In the genomic region with DNA sequence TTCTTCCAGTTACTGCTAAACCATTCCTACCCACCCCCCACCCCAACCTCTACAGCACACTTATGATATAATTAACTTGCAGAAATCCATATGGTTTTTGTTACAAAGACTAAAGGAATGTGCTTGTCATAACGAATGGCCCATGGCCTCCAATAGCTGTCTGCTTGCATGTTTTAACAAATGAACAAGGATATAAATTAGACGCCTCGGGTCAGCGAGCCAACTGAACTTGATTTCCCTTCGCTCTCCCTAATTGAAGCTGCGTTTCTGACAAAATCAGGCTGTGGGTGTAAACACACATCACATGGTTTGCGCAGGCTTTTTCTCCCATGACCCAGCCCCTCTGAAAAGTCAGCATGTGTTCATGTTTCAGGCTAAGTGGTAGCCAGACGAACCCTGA, we compare ENCODE assay signal across 12 mouse cellular contexts.
DNase-seq lines count a peak whose midpoint lies in the region; ATAC-seq lines count a peak whose summit lies in the region.
"Had no signal": no experiment of that assay in that cellular context is flagged by ENCODE, and none has a peak within 500 bp of the region (broad histone marks: within the 10 kb centered on the region; RNA-seq: fewer than 3 reads in every experiment).

No protein-coding gene starts in this region.

- DNase-seq in liver, result peak; percentile 13
- DNase-seq in embryonic facial prominence, embryonic 11.5 days (ENCODE audit: low spot score), result peak; percentile 80
- peak; percentile 45 for DNase-seq in kidney, adult 9 months
- peak; percentile 28 to 62 for DNase-seq in lung, postnatal 4 days
- DNase-seq in urinary bladder, postnatal 10 days (ENCODE audit: low spot score), result no peak
- DNase-seq: gastrocnemius, postnatal 14 days; layer of hippocampus, postnatal 36 days; liver, postnatal 0 days; right cerebral cortex, adult 18-20 months had no signal

- H3K4me1 ChIP-seq in liver, embryonic 12.5 days, result no peaks in the 10 kb centered on the region
- H3K4me1 ChIP-seq in embryonic facial prominence, embryonic 11.5 days (ENCODE audit: control insufficient read depth, insufficient read depth, low read length), result no peaks in the 10 kb centered on the region
- H3K4me1 ChIP-seq in forebrain, embryonic 13.5 days, result no peaks in the 10 kb centered on the region
- H3K4me1 ChIP-seq: hindbrain, embryonic 12.5 days had no signal

- no peak overlapping the region for H3K9ac ChIP-seq in liver, embryonic 12.5 days
- H3K9ac ChIP-seq in embryonic facial prominence, embryonic 11.5 days (replicated peaks; ENCODE audit: low read length), result no peak overlapping the region
- H3K9ac ChIP-seq in forebrain, embryonic 13.5 days, result no peak overlapping the region
- H3K9ac ChIP-seq: hindbrain, embryonic 12.5 days; liver, postnatal 0 days had no signal

- no peaks in the 10 kb centered on the region for H3K27me3 ChIP-seq in liver, embryonic 12.5 days (replicated peaks)
- no peaks in the 10 kb centered on the region for H3K27me3 ChIP-seq in embryonic facial prominence, embryonic 11.5 days (ENCODE audit: control insufficient read depth, insufficient read depth, low read length)
- H3K27me3 ChIP-seq in forebrain, embryonic 13.5 days, result no peaks in the 10 kb centered on the region
- H3K27me3 ChIP-seq: hindbrain, embryonic 12.5 days had no signal

- H3K9me3 ChIP-seq in liver, embryonic 12.5 days (replicated peaks), result no peaks in the 10 kb centered on the region
- H3K9me3 ChIP-seq in embryonic facial prominence, embryonic 11.5 days (replicated peaks; ENCODE audit: control insufficient read depth, low read length), result no peaks in the 10 kb centered on the region
- no peaks in the 10 kb centered on the region for H3K9me3 ChIP-seq in forebrain, embryonic 13.5 days (replicated peaks)
- H3K9me3 ChIP-seq: hindbrain, embryonic 12.5 days had no signal

- no peak overlapping the region for H3K27ac ChIP-seq in liver, embryonic 12.5 days
- H3K27ac ChIP-seq in embryonic facial prominence, embryonic 11.5 days (replicated peaks; ENCODE audit: low read depth, low read length), result no peak overlapping the region
- H3K27ac ChIP-seq in forebrain, embryonic 13.5 days, result no peak overlapping the region
- H3K27ac ChIP-seq: hindbrain, embryonic 12.5 days had no signal

- H3K4me3 ChIP-seq in liver, embryonic 12.5 days, result no peak overlapping the region
- no peak overlapping the region for H3K4me3 ChIP-seq in embryonic facial prominence, embryonic 11.5 days (ENCODE audit: low read depth, low read length)
- H3K4me3 ChIP-seq in forebrain, embryonic 13.5 days, result no peak overlapping the region
- H3K4me3 ChIP-seq: hindbrain, embryonic 12.5 days had no signal

- no peak overlapping the region for H3K4me2 ChIP-seq in liver, embryonic 12.5 days
- H3K4me2 ChIP-seq in embryonic facial prominence, embryonic 11.5 days (ENCODE audit: low read depth, low read length), result no peak overlapping the region
- no peak overlapping the region for H3K4me2 ChIP-seq in forebrain, embryonic 13.5 days
- H3K4me2 ChIP-seq: hindbrain, embryonic 12.5 days had no signal

- no peaks in the 10 kb centered on the region for H3K36me3 ChIP-seq in liver, embryonic 12.5 days
- no peaks in the 10 kb centered on the region for H3K36me3 ChIP-seq in embryonic facial prominence, embryonic 11.5 days (replicated peaks; ENCODE audit: control insufficient read depth, insufficient read depth, low read depth, low read length)
- no peaks in the 10 kb centered on the region for H3K36me3 ChIP-seq in forebrain, embryonic 13.5 days (ENCODE audit: poor library complexity, severe bottlenecking)
- H3K36me3 ChIP-seq: hindbrain, embryonic 12.5 days had no signal

- WGBS in liver, embryonic 12.5 days (ENCODE audit: insufficient replicate concordance), result 69% methylated on average over 8 of the region's 8 CpGs
- WGBS in embryonic facial prominence, embryonic 11.5 days, result 26% methylated on average over 8 of the region's 8 CpGs
- WGBS in forebrain, embryonic 13.5 days, result 80% methylated on average over 8 of the region's 8 CpGs

- ATAC-seq in liver, embryonic 12.5 days, result no peak
- ATAC-seq in embryonic facial prominence, embryonic 11.5 days (replicated peaks; ENCODE audit: insufficient number of reproducible peaks, low FRiP score, low TSS enrichment, low read depth), result peak; percentile 80; the same call in 1 of the 2 replicates
- ATAC-seq in forebrain, embryonic 13.5 days, result no peak
- ATAC-seq: liver, postnatal 0 days had no signal
